Mouse (Mus musculus): Measurements from ENCODE around the gene Hmgcs2.

The Hmgcs2 gene

GRCm38 (mm10) chr3:98338584-98339041, 58.4 kb downstream of the Hmgcs2 start:
- DNase-seq (ENCODE audit: low read depth, low spot score): peak; percentile 63

GRCm38 (mm10) chr3:98339097-98339705, 59.0 kb downstream of the Hmgcs2 start:
- peak; percentile 36 for DNase-seq (ENCODE audit: low read depth, low spot score)

GRCm38 (mm10) chr3:98339706-98340109, 59.5 kb downstream of the Hmgcs2 start, which contains the start of gene Phgdh:
Gene Phgdh (minus strand): TSS chr3:98339990.
- peak; percentile 90 for DNase-seq (ENCODE audit: low read depth, low spot score)

- DNase-seq (ENCODE audit: low read depth, low spot score): no peak
Measured at GRCm38 (mm10) chr3:98340818-98341594, 60.8 kb downstream of the Hmgcs2 start.

- no peak for DNase-seq (ENCODE audit: low read depth, low spot score)
Measured at GRCm38 (mm10) chr3:98343235-98343634, 63.0 kb downstream of the Hmgcs2 start.

GRCm38 (mm10) chr3:98348106-98348505, 67.9 kb downstream of the Hmgcs2 start:
- no peak for DNase-seq (ENCODE audit: low read depth, low spot score)

- no peak for DNase-seq (ENCODE audit: low read depth, low spot score)
Measured at GRCm38 (mm10) chr3:98348705-98349104, 68.5 kb downstream of the Hmgcs2 start.

GRCm38 (mm10) chr3:98353892-98354291, 73.7 kb downstream of the Hmgcs2 start:
- peak; percentile 75 for DNase-seq (ENCODE audit: low read depth, low spot score)

GRCm38 (mm10) chr3:98355344-98356025, 75.2 kb downstream of the Hmgcs2 start:
- DNase-seq (ENCODE audit: low read depth, low spot score): peak; percentile 85

GRCm38 (mm10) chr3:98356026-98356365, 75.8 kb downstream of the Hmgcs2 start:
- DNase-seq (ENCODE audit: low read depth, low spot score): no peak

- no peak for DNase-seq (ENCODE audit: low read depth, low spot score)
Measured at GRCm38 (mm10) chr3:98356632-98357370, 76.6 kb downstream of the Hmgcs2 start.
